Mouse (Mus musculus) A20 (cell line): Measurements from ENCODE around the gene Ralgapa2.

Source experiments
- DNase-seq: peaks from one replicate; pipeline ENCODE4 v3.0.0-alpha.2; 2011; ENCODE audit warnings: low read depth, low spot score

Gene Ralgapa2

DNA sequence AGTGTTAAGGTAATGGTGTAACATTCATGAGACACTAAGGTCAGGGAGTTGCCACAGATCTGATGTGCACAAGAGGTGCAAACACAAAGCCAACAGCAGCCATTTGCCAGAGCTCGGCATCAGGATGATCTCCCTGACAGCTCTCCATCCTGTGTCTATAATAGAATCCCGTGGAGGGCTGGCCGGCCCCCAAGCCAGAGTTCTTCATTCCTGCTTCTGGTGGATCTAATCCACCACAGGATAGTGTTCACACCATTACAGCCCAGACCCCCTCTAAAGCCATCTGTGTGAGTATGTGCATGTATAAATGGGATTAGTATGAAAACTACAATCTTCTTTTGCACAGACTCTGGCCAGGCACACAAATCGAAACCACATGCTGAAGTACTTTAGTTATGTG lies 150.2 kb downstream of the Ralgapa2 start:
- DNase-seq, result no peak

- DNase-seq, result no peak
Measured at GRCm38 (mm10) chr2:146361076-146361475, 151.1 kb downstream of the Ralgapa2 start.

- DNase-seq, result no peak
Measured at GRCm38 (mm10) chr2:146359676-146360075, 152.5 kb downstream of the Ralgapa2 start.

- no peak for DNase-seq
Measured at GRCm38 (mm10) chr2:146356524-146356923, 155.6 kb downstream of the Ralgapa2 start.

GRCm38 (mm10) chr2:146350230-146350629 lies 161.9 kb downstream of the Ralgapa2 start:
- no peak for DNase-seq

- no peak for DNase-seq
Measured at GRCm38 (mm10) chr2:146347942-146348341, 164.2 kb downstream of the Ralgapa2 start.

- DNase-seq, result no peak
Measured at GRCm38 (mm10) chr2:146340090-146340489, 172.1 kb downstream of the Ralgapa2 start.

GRCm38 (mm10) chr2:146337540-146337939 lies 174.6 kb downstream of the Ralgapa2 start:
- no peak for DNase-seq

- no peak for DNase-seq
Measured at GRCm38 (mm10) chr2:146331894-146332476, 180.2 kb downstream of the Ralgapa2 start.

- DNase-seq, result no peak
Measured at GRCm38 (mm10) chr2:146330772-146331281, 181.3 kb downstream of the Ralgapa2 start.

DNA sequence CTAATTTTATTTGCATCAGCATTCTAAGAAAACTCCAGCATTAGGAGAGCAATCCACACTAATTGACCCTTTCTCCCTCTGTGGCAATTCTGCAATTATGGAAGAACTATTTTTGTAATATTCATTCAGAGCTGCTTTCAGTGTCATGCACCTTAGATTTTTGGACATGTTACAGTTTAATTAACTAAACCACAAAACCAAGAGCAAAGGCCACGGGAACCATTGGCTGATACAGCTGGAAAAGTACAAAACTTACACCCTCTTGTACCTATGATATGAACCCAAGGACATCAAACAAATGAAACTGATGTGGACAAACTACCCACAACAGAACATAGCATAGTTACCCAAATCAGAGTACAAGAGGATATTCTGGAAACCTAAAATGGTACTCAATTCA lies 182.0 kb downstream of the Ralgapa2 start:
- no peak for DNase-seq

- no peak for DNase-seq
Measured at GRCm38 (mm10) chr2:146326654-146327053, 185.5 kb downstream of the Ralgapa2 start.

DNA sequence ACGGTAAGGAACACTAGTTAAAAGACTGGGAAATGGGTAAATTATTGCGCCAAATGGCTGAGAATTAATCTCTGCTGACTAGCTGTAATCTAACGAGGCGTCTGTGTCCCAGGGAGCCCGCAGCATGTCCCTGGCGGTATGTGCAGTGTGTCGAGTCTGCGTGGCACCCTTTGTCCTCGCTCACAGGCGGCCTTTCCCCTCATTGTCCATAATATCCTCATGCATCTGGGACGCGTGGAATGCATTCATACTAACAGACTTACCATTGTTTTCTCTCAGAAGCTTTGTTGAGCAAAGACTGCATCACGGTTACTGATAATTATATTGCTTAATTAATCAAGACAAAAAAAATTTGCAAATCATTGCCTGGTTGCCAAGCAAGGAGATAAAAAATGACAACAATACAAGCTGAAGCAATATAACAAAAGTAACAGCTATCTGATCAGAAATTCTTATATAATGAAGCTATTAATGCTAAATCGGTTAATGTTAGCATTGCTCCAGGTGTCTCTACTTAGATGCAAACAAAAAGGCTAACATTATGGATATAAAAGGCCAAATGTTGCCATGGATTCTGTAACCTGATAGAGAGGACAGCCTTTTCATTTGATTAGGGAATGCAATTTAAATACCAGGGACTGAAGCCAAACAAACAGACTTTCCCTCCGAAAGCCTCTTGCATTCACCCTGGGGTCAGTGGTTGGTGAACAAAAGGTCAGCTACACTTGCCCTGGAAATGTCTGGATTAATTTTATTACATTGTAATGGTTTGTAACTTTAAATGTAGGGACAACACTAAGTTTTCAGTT lies 187.0 kb downstream of the Ralgapa2 start:
- DNase-seq, result no peak

- no peak for DNase-seq
Measured at GRCm38 (mm10) chr2:146324140-146324906, 187.8 kb downstream of the Ralgapa2 start.

DNA sequence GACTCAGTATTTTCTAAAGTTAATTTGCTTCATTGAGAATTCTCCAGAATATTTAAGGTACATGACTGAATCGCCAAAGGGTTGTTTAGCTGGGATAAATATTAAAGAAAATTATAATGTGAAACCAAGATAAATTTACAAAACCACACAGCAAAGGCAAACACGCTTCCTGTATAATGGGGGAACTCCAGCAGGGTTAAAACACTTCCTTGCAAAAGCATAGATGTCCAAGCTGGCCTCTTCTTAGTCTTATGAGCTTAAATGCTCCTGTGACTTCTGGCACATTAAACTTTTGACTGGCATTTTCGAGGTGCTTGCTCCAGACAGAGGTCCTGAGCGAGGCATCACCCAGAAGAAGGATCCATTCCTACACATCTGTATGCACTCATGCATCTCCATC lies 188.6 kb downstream of the Ralgapa2 start:
- DNase-seq, result no peak

DNA sequence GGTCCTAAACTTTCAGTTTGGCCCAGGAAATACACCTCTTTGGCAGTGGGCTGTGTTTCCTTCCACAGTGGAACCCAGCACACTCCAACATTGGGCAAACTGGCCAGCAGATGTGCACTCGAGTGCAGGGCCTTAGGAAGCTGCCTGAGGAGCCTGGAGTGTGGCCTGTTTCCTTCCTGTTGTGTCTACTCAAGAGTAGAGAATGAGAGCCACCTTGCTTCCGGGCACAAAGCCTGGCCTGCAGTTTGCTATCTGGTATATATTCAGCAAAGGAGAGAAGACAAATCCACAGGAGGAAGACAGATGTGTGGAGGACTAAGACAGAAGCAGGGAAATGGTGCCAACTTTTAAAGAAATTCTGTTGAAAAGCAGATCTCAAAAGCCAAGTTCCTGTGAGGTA lies 189.4 kb downstream of the Ralgapa2 start:
- DNase-seq, result peak; percentile 47

- DNase-seq, result peak; percentile 52
Measured at GRCm38 (mm10) chr2:146322019-146322418, 190.1 kb downstream of the Ralgapa2 start.

DNA sequence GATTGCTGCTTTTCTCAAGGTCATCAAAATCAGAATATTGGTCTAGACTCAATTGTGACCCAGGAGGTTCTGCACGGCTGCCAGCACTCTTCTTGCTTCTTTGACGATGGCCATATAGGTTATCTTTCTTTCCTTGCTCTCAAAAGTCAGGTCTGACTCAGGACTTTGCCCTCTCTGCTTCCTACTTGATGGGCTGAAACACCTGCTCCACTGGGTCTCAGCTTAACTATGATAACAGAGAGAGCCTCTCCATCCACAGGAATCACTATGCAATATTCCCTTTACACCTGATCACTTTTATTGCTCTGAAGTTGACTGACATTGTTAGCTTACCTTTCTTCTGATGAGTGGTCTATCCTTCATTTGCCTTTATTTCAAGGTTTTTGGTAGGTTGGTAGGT lies 191.5 kb downstream of the Ralgapa2 start:
- DNase-seq, result no peak

DNA sequence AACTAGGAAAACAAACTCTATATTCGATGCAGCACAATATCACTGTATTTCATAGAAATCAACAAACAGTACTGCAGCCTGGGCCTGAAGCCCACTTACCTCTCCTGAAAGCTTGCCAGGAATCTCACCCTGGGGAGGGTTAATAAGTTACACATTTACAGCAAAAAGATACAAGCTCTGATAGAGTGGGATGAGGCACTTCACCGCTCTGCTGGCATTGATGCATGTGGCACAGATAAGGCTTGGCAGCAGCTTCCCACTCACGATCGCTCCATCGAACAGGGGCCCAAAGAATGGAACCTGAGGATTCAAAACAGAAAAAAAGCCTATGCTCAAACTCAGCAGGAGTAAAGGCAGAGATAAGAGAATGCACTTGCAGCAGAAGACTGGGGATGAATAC lies 197.4 kb downstream of the Ralgapa2 start:
- DNase-seq, result no peak

DNA sequence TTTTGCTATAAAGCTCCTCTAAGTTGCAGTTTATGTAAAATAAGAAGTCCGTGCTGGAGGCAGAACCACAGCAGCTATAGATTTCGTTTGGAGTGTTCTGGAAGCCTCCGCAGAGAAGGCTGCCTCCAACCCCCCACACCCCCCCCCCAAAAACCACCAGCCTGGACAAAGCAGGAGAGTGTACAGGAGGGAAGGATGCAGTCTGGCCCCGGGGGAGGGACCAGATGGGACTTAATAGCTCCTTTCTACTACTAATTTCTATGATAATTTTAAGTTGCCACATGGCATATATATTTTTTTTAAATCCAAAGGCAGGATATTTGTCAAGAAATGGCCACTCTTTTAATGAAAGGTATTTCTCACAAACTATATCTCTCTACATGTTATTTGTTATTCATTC lies 198.3 kb downstream of the Ralgapa2 start:
- DNase-seq, result no peak

GRCm38 (mm10) chr2:146310760-146311159 lies 201.4 kb downstream of the Ralgapa2 start:
- DNase-seq, result peak; percentile 83

DNA sequence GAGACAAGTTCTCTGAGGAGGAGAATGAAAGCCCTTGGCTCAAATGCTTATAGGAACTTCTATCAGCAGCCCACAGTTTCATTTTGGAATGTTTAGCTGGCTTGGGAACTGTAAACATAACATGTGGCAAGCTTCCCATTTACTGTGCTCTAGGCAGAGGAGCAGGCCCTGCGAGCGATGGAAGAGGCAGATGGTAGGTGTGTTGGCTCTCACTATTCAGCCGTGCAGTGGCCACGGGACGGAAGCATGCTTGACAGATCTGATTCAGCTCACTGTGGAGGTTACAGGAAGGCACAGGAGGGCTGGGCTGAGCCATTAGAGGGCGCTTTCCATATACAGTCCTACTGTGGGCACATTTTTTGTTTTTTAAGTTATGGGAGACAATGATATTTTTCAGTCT lies 201.9 kb downstream of the Ralgapa2 start:
- DNase-seq, result peak; percentile 91
